Mouse (Mus musculus): ENCODE data around the gene Pip5k1b.

GRCm38 (mm10) chr19:24352298-24352959 is 203.2 kb downstream of the Pip5k1b start:
- TF ChIP-seq MAX (IDR thresholded peaks at IDR 0.05) (no peak), CTCF (IDR thresholded peaks at IDR 0.05; ENCODE audit: control insufficient read depth, insufficient read depth, insufficient read length) (no peak), FOSL1 (IDR thresholded peaks at IDR 0.05; ENCODE audit: insufficient read depth, low read length, poor library complexity, severe bottlenecking) (no peak), MYOD1 (IDR thresholded peaks at IDR 0.05; ENCODE audit: control insufficient read depth, insufficient read length, low read depth) (no peak), CEBPB (IDR thresholded peaks at IDR 0.05; ENCODE audit: low read depth) (no peak)
